Mouse (Mus musculus) small intestine, adult 2 months (tissue): ENCODE measurements around the gene Fam219b.

ENCODE experiments used
- CTCF ChIP-seq: fragments of 200-500 bp; IDR thresholded peaks from 2 replicates; pipeline ENCODE4 v1.5.1; 2012; ENCODE audit warnings: low read depth, mild to moderate bottlenecking, control low read depth, inconsistent platforms, low read length, moderate library complexity, mixed read lengths; ENCODE audit not compliant: insufficient replicate concordance, insufficient read length; ENCODE audit errors: extremely low read depth
- POLR2A ChIP-seq: fragments of 200-500 bp; IDR thresholded peaks from 2 replicates; pipeline ENCODE4 v1.6.1; 2012; ENCODE audit warnings: low read depth, mild to moderate bottlenecking, control low read depth, inconsistent platforms, low read length, moderate library complexity

- no peak for TF ChIP-seq CTCF
- no peak for TF ChIP-seq POLR2A
Measured at GRCm38 (mm10) chr9:57510577-57510976, 26.8 kb upstream of the Fam219b start.
